Comparison of ENCODE assay signal across 8 mouse cellular contexts in genomic region chr7:24902264-24902629, GRCm38 (mm10). TPM values are rescaled to one million over a fixed set of nuclear protein-coding genes. Genes with fewer than 3 reads are reported as not detected.
DNase-seq lines count a peak whose midpoint lies in the region; ATAC-seq and TF ChIP-seq lines count a peak whose summit lies in the region.

No protein-coding gene starts in this region.

- no peak for DNase-seq in kidney, adult 2 months
- no peak for DNase-seq in kidney, postnatal 10 days
- no peak for DNase-seq in hindbrain, embryonic 11.5 days (ENCODE audit: low spot score)
- no peak for DNase-seq in cerebellum, postnatal 14 days
- DNase-seq in cerebellum, postnatal 25 days = no peak
- no peak for DNase-seq in urinary bladder, postnatal 25 days (ENCODE audit: low spot score)

- H3K27ac ChIP-seq in kidney, adult 2 months (ENCODE audit: insufficient read depth, low read depth, low read length) = peak overlapping the region; percentile 86
- H3K27ac ChIP-seq in bone marrow, adult 2 months (ENCODE audit: control insufficient read depth, insufficient read depth, low read depth, low read length, poor library complexity) = peak overlapping the region; percentile 90
- H3K27ac ChIP-seq in hindbrain, embryonic 11.5 days (ENCODE audit: low read depth, low read length) = peak overlapping the region; percentile 70
- H3K27ac ChIP-seq in midbrain, embryonic 13.5 days = peak overlapping the region; percentile 51; the same call in 1 of the 2 replicates

- H3K9ac ChIP-seq in hindbrain, embryonic 11.5 days (ENCODE audit: low read depth, low read length) = peak overlapping the region; percentile 75; the same call in 1 of the 2 replicates
- no peak overlapping the region for H3K9ac ChIP-seq in midbrain, embryonic 13.5 days (replicated peaks)

- no peak for TF ChIP-seq CTCF in kidney, adult 2 months (conservative IDR thresholded peaks at IDR 0.05; ENCODE audit: insufficient read depth, insufficient read length, low read depth, low read length)
- no peak for TF ChIP-seq CTCF in bone marrow, adult 2 months (IDR thresholded peaks at IDR 0.05; ENCODE audit: control insufficient read depth, insufficient read depth, low read length)

- no peaks in the 10 kb centered on the region for H3K36me3 ChIP-seq in kidney, adult 2 months (ENCODE audit: control insufficient read depth, insufficient read depth, low read length)
- H3K36me3 ChIP-seq in hindbrain, embryonic 11.5 days (ENCODE audit: control insufficient read depth, insufficient read depth, low read length) = no peaks in the 10 kb centered on the region
- H3K36me3 ChIP-seq in midbrain, embryonic 13.5 days = no peaks in the 10 kb centered on the region

- no peaks in the 10 kb centered on the region for H3K9me3 ChIP-seq in hindbrain, embryonic 11.5 days (ENCODE audit: control insufficient read depth, low read length)
- no peaks in the 10 kb centered on the region for H3K9me3 ChIP-seq in midbrain, embryonic 13.5 days

- ATAC-seq in hindbrain, embryonic 11.5 days (ENCODE audit: low FRiP score) = no peak
- no peak for ATAC-seq in midbrain, embryonic 13.5 days

- H3K27me3 ChIP-seq in kidney, adult 2 months (replicated peaks; ENCODE audit: control insufficient read depth, insufficient read depth, low read length) = no peaks in the 10 kb centered on the region
- no peaks in the 10 kb centered on the region for H3K27me3 ChIP-seq in hindbrain, embryonic 11.5 days (ENCODE audit: control insufficient read depth, insufficient read depth, low read length)
- H3K27me3 ChIP-seq in midbrain, embryonic 13.5 days = no peaks in the 10 kb centered on the region

- H3K4me1 ChIP-seq in kidney, adult 2 months (ENCODE audit: control insufficient read depth, insufficient read depth, low read length) = peaks cover 5% of the 10 kb centered on the region; the same call in 1 of the 2 replicates
- H3K4me1 ChIP-seq in bone marrow, adult 2 months (ENCODE audit: control insufficient read depth, insufficient read depth, low read length) = peaks cover 4% of the 10 kb centered on the region
- H3K4me1 ChIP-seq in hindbrain, embryonic 11.5 days (replicated peaks; ENCODE audit: control insufficient read depth, insufficient read depth, low read length) = no peaks in the 10 kb centered on the region
- peaks cover 42% of the 10 kb centered on the region for H3K4me1 ChIP-seq in midbrain, embryonic 13.5 days (replicated peaks)

- H3K4me3 ChIP-seq in kidney, adult 2 months (ENCODE audit: insufficient read depth, low read depth, low read length) = peak overlapping the region; percentile 76
- H3K4me3 ChIP-seq in bone marrow, adult 2 months (replicated peaks; ENCODE audit: control insufficient read depth, low read depth, low read length) = peak overlapping the region; percentile 69
- peak overlapping the region; percentile 68 for H3K4me3 ChIP-seq in hindbrain, embryonic 11.5 days (ENCODE audit: low read depth, low read length)
- peak overlapping the region; percentile 68 for H3K4me3 ChIP-seq in midbrain, embryonic 13.5 days (replicated peaks)

- TF ChIP-seq POLR2A in kidney, adult 2 months (IDR thresholded peaks at IDR 0.05; ENCODE audit: low read depth, low read length) = no peak
- TF ChIP-seq POLR2A in bone marrow, adult 2 months (IDR thresholded peaks at IDR 0.05; ENCODE audit: borderline replicate concordance, control insufficient read depth, low read depth, low read length) = no peak

- 66% methylated on average over 2 of the region's 2 CpGs for WGBS in kidney, adult 2 months
- 13% methylated on average over 2 of the region's 2 CpGs for WGBS in bone marrow, adult 2 months
- WGBS in hindbrain, embryonic 11.5 days = 51% methylated on average over 2 of the region's 2 CpGs
- WGBS in midbrain, embryonic 13.5 days = 65% methylated on average over 2 of the region's 2 CpGs

- H3K4me2 ChIP-seq in hindbrain, embryonic 11.5 days (replicated peaks; ENCODE audit: low read depth, low read length) = peak overlapping the region; percentile 61; the same call in 1 of the 2 replicates
- H3K4me2 ChIP-seq in midbrain, embryonic 13.5 days (replicated peaks) = peak overlapping the region; percentile 82

RNA-seq across cellular contexts. Expression of gene Arhgef1, which starts 0.5 kb away (rescaled TPM):
- 92.6 and 111 TPM in 2 replicates for polyA plus RNA-seq in kidney, adult 2 months (2012; rRNA removed)
- 178 and 354 TPM in 2 replicates for polyA plus RNA-seq in bone marrow, adult 2 months (2011; ENCODE audit: insufficient read depth, insufficient read length, low replicate concordance, missing spikeins)
- polyA plus RNA-seq in hindbrain, embryonic 11.5 days (2014; fragmentation: Nextera tagmentation; extraction: Ambion mirVana) = 43.0 and 46.4 TPM in 2 replicates
- 46.7 and 59.2 TPM in 2 replicates for polyA plus RNA-seq in midbrain, embryonic 13.5 days (2015; fragmentation: Nextera tagmentation; extraction: Ambion mirVana)

RNA-seq across cellular contexts. Expression of gene Cd79a, which starts 5.1 kb away (rescaled TPM):
- polyA plus RNA-seq in kidney, adult 2 months (2012; rRNA removed) = 2.0 and 27.1 TPM in 2 replicates
- 82.1 and 126 TPM in 2 replicates for polyA plus RNA-seq in bone marrow, adult 2 months (2011; ENCODE audit: insufficient read depth, insufficient read length, low replicate concordance, missing spikeins)
- 0.39 TPM in 1 of 2 replicates, not detected in the other for polyA plus RNA-seq in hindbrain, embryonic 11.5 days (2014; fragmentation: Nextera tagmentation; extraction: Ambion mirVana)
- polyA plus RNA-seq in midbrain, embryonic 13.5 days (2015; fragmentation: Nextera tagmentation; extraction: Ambion mirVana) = 0.35 and 0.40 TPM in 2 replicates

RNA-seq across cellular contexts. Expression of gene Rps19, which starts 18.1 kb away (rescaled TPM):
- polyA plus RNA-seq in kidney, adult 2 months (2012; rRNA removed) = 468 and 618 TPM in 2 replicates
- 866 and 1,228 TPM in 2 replicates for polyA plus RNA-seq in bone marrow, adult 2 months (2011; ENCODE audit: insufficient read depth, insufficient read length, low replicate concordance, missing spikeins)
- 1,792 and 1,821 TPM in 2 replicates for polyA plus RNA-seq in hindbrain, embryonic 11.5 days (2014; fragmentation: Nextera tagmentation; extraction: Ambion mirVana)
- 1,308 and 1,443 TPM in 2 replicates for polyA plus RNA-seq in midbrain, embryonic 13.5 days (2015; fragmentation: Nextera tagmentation; extraction: Ambion mirVana)

RNA-seq across cellular contexts. Expression of gene Dmrtc2, which starts 32.4 kb away (rescaled TPM):
- 0.11 TPM in 1 of 2 replicates, not detected in the other for polyA plus RNA-seq in kidney, adult 2 months (2012; rRNA removed)
- polyA plus RNA-seq in bone marrow, adult 2 months (2011; ENCODE audit: insufficient read depth, insufficient read length, low replicate concordance, missing spikeins) = not detected in 2 replicates
- polyA plus RNA-seq in hindbrain, embryonic 11.5 days (2014; fragmentation: Nextera tagmentation; extraction: Ambion mirVana) = 0.14 TPM in 1 of 2 replicates, not detected in the other
- polyA plus RNA-seq in midbrain, embryonic 13.5 days (2015; fragmentation: Nextera tagmentation; extraction: Ambion mirVana) = not detected in 2 replicates

RNA-seq across cellular contexts. Expression of gene Lypd4, which starts 32.5 kb away (rescaled TPM):
- polyA plus RNA-seq in kidney, adult 2 months (2012; rRNA removed) = 0.14 and 0.23 TPM in 2 replicates
- polyA plus RNA-seq in bone marrow, adult 2 months (2011; ENCODE audit: insufficient read depth, insufficient read length, low replicate concordance, missing spikeins) = not detected in 2 replicates
- not detected in 2 replicates for polyA plus RNA-seq in hindbrain, embryonic 11.5 days (2014; fragmentation: Nextera tagmentation; extraction: Ambion mirVana)
- polyA plus RNA-seq in midbrain, embryonic 13.5 days (2015; fragmentation: Nextera tagmentation; extraction: Ambion mirVana) = not detected in 2 replicates
